Mouse (Mus musculus): ENCODE results near the gene Ing3. TPM values are rescaled to one million over a fixed set of nuclear protein-coding genes. Genes with fewer than 3 reads are reported as not detected.
A peak's percentile ranks its signal among the peaks of the same experiment; 100 is the strongest.

Gene Ing3
- total and polyA plus RNA-seq, 2 experiments from 2014 or later: 25.7 to 43.5 TPM

DNA sequence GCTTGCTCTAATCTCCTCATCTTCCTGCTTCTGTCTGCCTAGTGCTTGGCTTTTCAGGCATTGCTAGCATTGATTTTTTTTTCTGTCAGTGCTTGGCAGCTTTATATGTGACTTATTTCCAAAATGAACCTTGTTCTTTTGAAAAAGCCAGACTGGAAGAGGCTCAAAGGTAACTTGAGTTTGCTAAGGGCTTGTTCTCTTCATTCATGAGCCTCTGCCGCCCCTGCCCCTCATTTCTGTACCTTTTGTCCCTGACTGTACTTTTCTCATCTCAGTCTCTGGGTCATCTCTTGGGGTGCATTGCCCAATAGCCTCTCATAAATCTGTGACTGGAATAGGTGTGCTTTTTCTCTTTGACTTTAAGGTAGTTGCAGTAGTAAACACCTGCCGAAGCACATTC is 1.3 kb downstream of the Ing3 start:
- ATAC-seq (no peak), DNase-seq (no peak)
- H3K9ac ChIP-seq: peak overlapping the region; percentile 79
- peaks cover 5% of the 10 kb centered on the region for H3K4me1 ChIP-seq (ENCODE audit: insufficient read depth)
- H3K4me2 ChIP-seq (ENCODE audit: low read depth): peak overlapping the region; percentile 66
- peak overlapping the region; percentile 77 for H3K4me3 ChIP-seq (ENCODE audit: low read depth, low read length)
- no peak for TF ChIP-seq CTCF (IDR thresholded peaks at IDR 0.05; ENCODE audit: low read depth)
- no peaks in the 10 kb centered on the region for H3K27me3 ChIP-seq (ENCODE audit: insufficient read depth, low read length)
- peaks cover 9% of the 10 kb centered on the region for H3K36me3 ChIP-seq (ENCODE audit: insufficient read depth)
- WGBS: 82% methylated on average over 2 of the region's 2 CpGs
- 0 out of 2 replicates have a peak overlapping the region, but pooled peaks have one; percentile 100 for H3K27ac ChIP-seq (ENCODE audit: low read depth, low read length)
- no peaks in the 10 kb centered on the region for H3K9me3 ChIP-seq (ENCODE audit: low read length)

GRCm38 (mm10) chr6:21955468-21955867 is 6.1 kb downstream of the Ing3 start:
- WGBS: 90% methylated on average over 4 of the region's 4 CpGs
- DNase-seq: no peak
- Histone ChIP-seq H3K27me3 (ENCODE audit: insufficient read depth, low read length) (no peaks in the 10 kb centered on the region), H3K36me3 (ENCODE audit: insufficient read depth) (peaks cover 21% of the 10 kb centered on the region), H3K27ac (ENCODE audit: low read depth, low read length) (no peak overlapping the region), H3K4me3 (ENCODE audit: low read depth, low read length) (no peak overlapping the region), H3K9me3 (ENCODE audit: low read length) (no peaks in the 10 kb centered on the region), H3K4me1 (ENCODE audit: insufficient read depth) (peaks cover 5% of the 10 kb centered on the region), H3K9ac (no peak overlapping the region), H3K4me2 (ENCODE audit: low read depth) (no peak overlapping the region)
- no peak for ATAC-seq
- no peak for TF ChIP-seq CTCF (IDR thresholded peaks at IDR 0.05; ENCODE audit: low read depth)

DNA sequence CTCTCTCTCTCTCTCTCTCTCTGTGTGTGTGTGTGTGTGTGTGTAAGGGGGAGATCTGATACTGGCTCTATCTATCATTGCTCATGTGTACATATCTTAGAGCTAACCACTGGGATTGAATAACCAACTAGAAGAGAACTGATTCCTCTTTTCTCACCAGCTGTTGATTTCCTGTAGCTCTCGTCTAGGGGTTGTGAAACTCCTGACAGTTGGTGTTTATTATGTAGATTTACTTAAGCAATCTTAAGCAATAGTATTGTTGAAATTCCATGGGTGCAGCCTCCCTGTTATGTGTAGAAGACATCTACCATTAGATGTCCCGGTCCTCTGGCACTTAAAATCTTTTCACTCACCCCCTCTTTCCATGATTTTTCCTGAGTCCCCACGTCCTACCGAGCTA is 9.6 kb downstream of the Ing3 start:
- DNase-seq: no peak
- no peak for ATAC-seq
- no peaks in the 10 kb centered on the region for H3K9me3 ChIP-seq (ENCODE audit: low read length)
- H3K4me2 ChIP-seq (ENCODE audit: low read depth): no peak overlapping the region
- TF ChIP-seq CTCF (IDR thresholded peaks at IDR 0.05; ENCODE audit: low read depth): no peak
- no peaks in the 10 kb centered on the region for H3K4me1 ChIP-seq (ENCODE audit: insufficient read depth)
- H3K27ac ChIP-seq (ENCODE audit: low read depth, low read length): no peak overlapping the region
- H3K36me3 ChIP-seq (ENCODE audit: insufficient read depth): peaks cover 16% of the 10 kb centered on the region
- H3K9ac ChIP-seq: no peak overlapping the region
- 85% methylated on average over 4 of the region's 4 CpGs for WGBS
- H3K4me3 ChIP-seq (ENCODE audit: low read depth, low read length): no peak overlapping the region
- H3K27me3 ChIP-seq (ENCODE audit: insufficient read depth, low read length): no peaks in the 10 kb centered on the region

DNA sequence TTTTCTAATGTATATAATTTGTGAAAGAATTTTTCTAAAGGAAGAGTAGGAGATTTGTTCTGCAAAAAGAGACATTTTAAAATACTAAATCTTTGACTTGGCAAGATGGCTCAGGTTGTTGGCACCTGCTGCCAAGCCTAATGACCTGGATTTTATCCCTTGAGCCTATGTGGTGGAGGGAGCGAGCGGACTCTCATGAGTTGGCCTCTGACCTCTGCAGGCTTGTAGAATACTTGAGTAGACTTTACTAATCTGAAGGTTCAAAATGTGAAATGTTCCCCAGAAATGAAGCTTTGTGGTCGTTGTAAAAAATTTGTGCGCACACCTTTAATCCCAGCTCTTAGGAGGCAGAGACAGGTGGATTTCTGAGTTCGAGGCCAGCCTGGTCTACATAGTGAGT is 10.5 kb downstream of the Ing3 start:
- no peak for DNase-seq
- WGBS: 98% methylated on average over 5 of the region's 5 CpGs
- ATAC-seq: no peak
- Histone ChIP-seq H3K27ac (ENCODE audit: low read depth, low read length) (no peak overlapping the region), H3K4me1 (ENCODE audit: insufficient read depth) (no peaks in the 10 kb centered on the region), H3K27me3 (ENCODE audit: insufficient read depth, low read length) (no peaks in the 10 kb centered on the region), H3K4me3 (ENCODE audit: low read depth, low read length) (no peak overlapping the region), H3K4me2 (ENCODE audit: low read depth) (no peak overlapping the region), H3K9ac (no peak overlapping the region), H3K9me3 (ENCODE audit: low read length) (no peaks in the 10 kb centered on the region), H3K36me3 (ENCODE audit: insufficient read depth) (peaks cover 16% of the 10 kb centered on the region)
- no peak for TF ChIP-seq CTCF (IDR thresholded peaks at IDR 0.05; ENCODE audit: low read depth)

DNA sequence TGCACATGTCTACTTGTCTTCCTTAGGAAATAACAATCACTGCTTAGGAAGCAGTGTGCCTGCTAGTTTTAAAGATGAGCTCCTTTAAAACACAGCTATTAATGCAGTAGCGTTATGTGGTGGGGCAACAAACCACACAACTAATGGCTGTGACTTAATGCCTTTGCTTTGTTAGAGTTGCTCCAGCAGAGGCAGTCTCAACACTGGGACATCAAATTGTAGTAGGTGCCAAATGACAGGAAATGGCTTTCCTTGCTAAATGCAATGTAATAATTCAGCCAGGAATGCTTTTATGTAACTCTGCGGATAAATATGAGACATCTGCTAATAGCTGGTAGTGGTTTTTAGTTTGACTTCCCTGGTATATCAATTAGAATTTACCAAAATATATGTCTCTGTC is 28.2 kb downstream of the Ing3 start:
- TF ChIP-seq CTCF (IDR thresholded peaks at IDR 0.05; ENCODE audit: low read depth): no peak
- no peaks in the 10 kb centered on the region for H3K9me3 ChIP-seq (ENCODE audit: low read length)
- DNase-seq (no peak), ATAC-seq (no peak)
- no peak overlapping the region for H3K4me3 ChIP-seq (ENCODE audit: low read depth, low read length)
- peaks cover 19% of the 10 kb centered on the region for H3K36me3 ChIP-seq (ENCODE audit: insufficient read depth)
- H3K9ac ChIP-seq: no peak overlapping the region
- H3K4me2 ChIP-seq (ENCODE audit: low read depth): no peak overlapping the region
- no peaks in the 10 kb centered on the region for H3K4me1 ChIP-seq (ENCODE audit: insufficient read depth)
- 90% methylated on average over 2 of the region's 2 CpGs for WGBS
- H3K27me3 ChIP-seq (ENCODE audit: insufficient read depth, low read length): no peaks in the 10 kb centered on the region
- H3K27ac ChIP-seq (ENCODE audit: low read depth, low read length): no peak overlapping the region

GRCm38 (mm10) chr6:21981114-21981513 is 31.7 kb downstream of the Ing3 start:
- H3K9ac ChIP-seq: no peak overlapping the region
- ATAC-seq (no peak), DNase-seq (no peak)
- no peak for TF ChIP-seq CTCF (IDR thresholded peaks at IDR 0.05; ENCODE audit: low read depth)
- no peak overlapping the region for H3K27ac ChIP-seq (ENCODE audit: low read depth, low read length)
- H3K27me3 ChIP-seq (ENCODE audit: insufficient read depth, low read length): peaks cover 3% of the 10 kb centered on the region; the same call in 1 of the 2 replicates
- no peaks in the 10 kb centered on the region for H3K9me3 ChIP-seq (ENCODE audit: low read length)
- H3K4me2 ChIP-seq (ENCODE audit: low read depth): no peak overlapping the region
- H3K4me3 ChIP-seq (ENCODE audit: low read depth, low read length): no peak overlapping the region
- 92% methylated on average over 1 of the region's 1 CpGs for WGBS
- H3K4me1 ChIP-seq (ENCODE audit: insufficient read depth): no peaks in the 10 kb centered on the region
- no peaks in the 10 kb centered on the region for H3K36me3 ChIP-seq (ENCODE audit: insufficient read depth)

GRCm38 (mm10) chr6:21984990-21985731 is 35.8 kb downstream of the Ing3 start:
- WGBS: 8% methylated on average over 16 of the region's 16 CpGs
- H3K27ac ChIP-seq (ENCODE audit: low read depth, low read length): no peak overlapping the region
- peak; percentile 56 for TF ChIP-seq CTCF (IDR thresholded peaks at IDR 0.05; ENCODE audit: low read depth)
- H3K36me3 ChIP-seq (ENCODE audit: insufficient read depth): no peaks in the 10 kb centered on the region
- H3K9me3 ChIP-seq (ENCODE audit: low read length): no peaks in the 10 kb centered on the region
- peak overlapping the region; percentile 99 for H3K4me2 ChIP-seq (ENCODE audit: low read depth)
- DNase-seq (peak; percentile 67), ATAC-seq (peak; percentile 38)
- H3K4me1 ChIP-seq (ENCODE audit: insufficient read depth): no peaks in the 10 kb centered on the region
- H3K9ac ChIP-seq: peak overlapping the region; percentile 45
- peaks cover 12% of the 10 kb centered on the region for H3K27me3 ChIP-seq (ENCODE audit: insufficient read depth, low read length)
- peak overlapping the region; percentile 46 for H3K4me3 ChIP-seq (ENCODE audit: low read depth, low read length)

Measured in forebrain, postnatal 0 days (tissue).